Mouse (Mus musculus) limb, embryonic 13.5 days (tissue): ENCODE data around the gene Allc. TPM values are rescaled to one million over a fixed set of nuclear protein-coding genes. Genes with fewer than 3 reads are reported as not detected.
A peak's percentile ranks its signal among the peaks of the same experiment; 100 is the strongest.

Experiments used
- ATAC-seq: fragments of 200-750 bp; cut with Nextera tagmentation; 2 replicates; pipeline ENCODE4 v1.8.0; 2017; ENCODE audit warnings: low read depth, moderate number of reproducible peaks, moderate TSS enrichment; ENCODE audit not compliant: low FRiP score
- H3K27ac ChIP-seq: fragments of 300-500 bp; sonication (generic); 2 replicates; pipeline ENCODE4 v1.5.1; 2015; ENCODE audit warnings: inconsistent platforms, mild to moderate bottlenecking, moderate library complexity
- H3K27me3 ChIP-seq: fragments of 300-500 bp; sonication (generic); 2 replicates; pipeline ENCODE4 v1.6.1; 2015; ENCODE audit warnings: mild to moderate bottlenecking, inconsistent platforms
- H3K36me3 ChIP-seq: fragments of 300-500 bp; sonication (generic); 2 replicates; pipeline ENCODE4 v1.6.1; 2015; ENCODE audit warnings: inconsistent platforms, mild to moderate bottlenecking, moderate library complexity
- H3K4me1 ChIP-seq: fragments of 300-500 bp; sonication (generic); 2 replicates; pipeline ENCODE4 v1.6.1; 2015; ENCODE audit warnings: inconsistent platforms
- H3K4me2 ChIP-seq: fragments of 300-500 bp; sonication (generic); replicated peaks from 2 replicates; pipeline ENCODE4 v1.6.1; 2015; ENCODE audit warnings: inconsistent platforms, mild to moderate bottlenecking, moderate library complexity
- H3K4me3 ChIP-seq: fragments of 300-500 bp; sonication (generic); 2 replicates; pipeline ENCODE4 v1.5.1; 2015; ENCODE audit warnings: moderate library complexity, mild to moderate bottlenecking, inconsistent platforms
- H3K9ac ChIP-seq: fragments of 300-500 bp; sonication (generic); 2 replicates; pipeline ENCODE4 v1.6.1; 2015; ENCODE audit warnings: mild to moderate bottlenecking, inconsistent platforms
- H3K9me3 ChIP-seq: fragments of 300-500 bp; sonication (generic); 2 replicates; pipeline ENCODE4 v1.6.1; 2016; ENCODE audit warnings: inconsistent platforms
- WGBS: fragments of 180-500 bp; shearing (Covaris S2); methylation state at CpG from one replicate; pipeline ENCODE4 v1.1.7; 2015; 5-methylcytosine and 5-hydroxymethylcytosine counted together
- polyA plus RNA-seq: library from polyadenylated mRNA; unstranded; fragments of >200 nt; fragmentation: Nextera tagmentation; extraction: Ambion mirVana; gene quantifications from 2 replicates; pipeline ENCODE4 v1.2.1, GENCODE M21; 2015

The Allc gene
- polyA plus RNA-seq, 1 experiment from 2014 or later = not detected

GRCm38 (mm10) chr12:28607546-28608305, 25.4 kb upstream of the Allc start:
- H3K27ac ChIP-seq = no peak overlapping the region
- no peaks in the 10 kb centered on the region; the same call in 1 of the 2 replicates for H3K27me3 ChIP-seq
- H3K4me2 ChIP-seq = no peak overlapping the region
- H3K4me3 ChIP-seq = no peak overlapping the region
- peaks cover 9% of the 10 kb centered on the region; the same call in 1 of the 2 replicates for H3K4me1 ChIP-seq
- 50% methylated on average over 17 of the region's 17 CpGs for WGBS
- no peak overlapping the region for H3K9ac ChIP-seq
- no peak; the same call in 1 of the 2 replicates for ATAC-seq
- no peaks in the 10 kb centered on the region for H3K36me3 ChIP-seq
- no peaks in the 10 kb centered on the region for H3K9me3 ChIP-seq

GRCm38 (mm10) chr12:28603494-28603893, 21.2 kb upstream of the Allc start:
- no peak overlapping the region for H3K4me3 ChIP-seq
- H3K9ac ChIP-seq = no peak overlapping the region
- no peak for ATAC-seq
- H3K4me2 ChIP-seq = no peak overlapping the region
- no peak overlapping the region for H3K27ac ChIP-seq
- no peaks in the 10 kb centered on the region for H3K9me3 ChIP-seq
- no peaks in the 10 kb centered on the region for H3K36me3 ChIP-seq
- H3K4me1 ChIP-seq = peaks cover 9% of the 10 kb centered on the region; the same call in 1 of the 2 replicates
- H3K27me3 ChIP-seq = no peaks in the 10 kb centered on the region; the same call in 1 of the 2 replicates
- WGBS = 57% methylated on average over 1 of the region's 1 CpGs

GRCm38 (mm10) chr12:28602259-28602658, 19.9 kb upstream of the Allc start:
- no peaks in the 10 kb centered on the region; the same call in 1 of the 2 replicates for H3K27me3 ChIP-seq
- 23% methylated on average over 4 of the region's 4 CpGs for WGBS
- no peak overlapping the region for H3K9ac ChIP-seq
- no peaks in the 10 kb centered on the region for H3K9me3 ChIP-seq
- H3K4me1 ChIP-seq = no peaks in the 10 kb centered on the region
- no peak overlapping the region for H3K4me2 ChIP-seq
- no peak for ATAC-seq
- H3K4me3 ChIP-seq = no peak overlapping the region
- no peak overlapping the region for H3K27ac ChIP-seq
- no peaks in the 10 kb centered on the region for H3K36me3 ChIP-seq

GRCm38 (mm10) chr12:28598526-28598991, 16.2 kb upstream of the Allc start:
- Histone ChIP-seq H3K27ac (no peak overlapping the region), H3K4me1 (no peaks in the 10 kb centered on the region), H3K36me3 (no peaks in the 10 kb centered on the region), H3K9me3 (no peaks in the 10 kb centered on the region), H3K4me2 (no peak overlapping the region), H3K9ac (no peak overlapping the region), H3K27me3 (no peaks in the 10 kb centered on the region; the same call in 1 of the 2 replicates), H3K4me3 (no peak overlapping the region)
- 58% methylated on average over 2 of the region's 2 CpGs for WGBS
- no peak for ATAC-seq

- WGBS = 46% methylated on average over 3 of the region's 3 CpGs
- no peaks in the 10 kb centered on the region for H3K4me1 ChIP-seq
- H3K27ac ChIP-seq = no peak overlapping the region
- H3K4me2 ChIP-seq = no peak overlapping the region
- no peaks in the 10 kb centered on the region for H3K36me3 ChIP-seq
- no peak overlapping the region for H3K4me3 ChIP-seq
- H3K9ac ChIP-seq = no peak overlapping the region
- H3K27me3 ChIP-seq = no peaks in the 10 kb centered on the region; the same call in 1 of the 2 replicates
- no peak for ATAC-seq
- no peaks in the 10 kb centered on the region for H3K9me3 ChIP-seq
These were observed 15.8 kb upstream of the Allc start for GRCm38 (mm10) chr12:28598110-28598509.

GRCm38 (mm10) chr12:28597699-28598098, 15.4 kb upstream of the Allc start:
- H3K4me3 ChIP-seq = no peak overlapping the region
- H3K9ac ChIP-seq = no peak overlapping the region
- H3K27ac ChIP-seq = no peak overlapping the region
- no peaks in the 10 kb centered on the region; the same call in 1 of the 2 replicates for H3K27me3 ChIP-seq
- H3K4me1 ChIP-seq = no peaks in the 10 kb centered on the region
- H3K36me3 ChIP-seq = no peaks in the 10 kb centered on the region
- no peaks in the 10 kb centered on the region for H3K9me3 ChIP-seq
- no peak overlapping the region for H3K4me2 ChIP-seq
- ATAC-seq = no peak
- WGBS = 80% methylated on average over 9 of the region's 9 CpGs

GRCm38 (mm10) chr12:28596851-28597250, 14.5 kb upstream of the Allc start:
- no peak for ATAC-seq
- no peak overlapping the region for H3K9ac ChIP-seq
- H3K9me3 ChIP-seq = no peaks in the 10 kb centered on the region
- H3K27ac ChIP-seq = no peak overlapping the region
- H3K36me3 ChIP-seq = no peaks in the 10 kb centered on the region
- no peak overlapping the region for H3K4me2 ChIP-seq
- no peaks in the 10 kb centered on the region for H3K27me3 ChIP-seq
- no peak overlapping the region for H3K4me3 ChIP-seq
- no peaks in the 10 kb centered on the region for H3K4me1 ChIP-seq

- no peak for ATAC-seq
- Histone ChIP-seq H3K27ac (no peak overlapping the region), H3K4me3 (no peak overlapping the region), H3K9me3 (no peaks in the 10 kb centered on the region), H3K4me1 (0 out of 2 replicates have a peak, but pooled peaks cover 5% of the 10 kb centered on the region), H3K36me3 (no peaks in the 10 kb centered on the region), H3K9ac (no peak overlapping the region), H3K4me2 (no peak overlapping the region), H3K27me3 (peaks cover 29% of the 10 kb centered on the region; the same call in 1 of the 2 replicates)
- WGBS = 48% methylated on average over 13 of the region's 13 CpGs
These were observed 8.1 kb upstream of the Allc start for GRCm38 (mm10) chr12:28590428-28590827.

GRCm38 (mm10) chr12:28589090-28589868, 7.0 kb upstream of the Allc start:
- ATAC-seq = peak; percentile 90
- Histone ChIP-seq H3K4me2 (peak overlapping the region; percentile 68), H3K27ac (no peak overlapping the region), H3K4me3 (peak overlapping the region; percentile 52), H3K27me3 (peaks cover 29% of the 10 kb centered on the region; the same call in 1 of the 2 replicates), H3K9me3 (no peaks in the 10 kb centered on the region), H3K9ac (peak overlapping the region; percentile 63), H3K4me1 (0 out of 2 replicates have a peak, but pooled peaks cover 5% of the 10 kb centered on the region), H3K36me3 (no peaks in the 10 kb centered on the region)
- 9% methylated on average over 24 of the region's 24 CpGs for WGBS

- Histone ChIP-seq H3K4me3 (no peak overlapping the region), H3K4me1 (0 out of 2 replicates have a peak, but pooled peaks cover 5% of the 10 kb centered on the region), H3K9me3 (no peaks in the 10 kb centered on the region), H3K9ac (no peak overlapping the region), H3K36me3 (no peaks in the 10 kb centered on the region), H3K27me3 (peaks cover 29% of the 10 kb centered on the region; the same call in 1 of the 2 replicates), H3K27ac (no peak overlapping the region), H3K4me2 (no peak overlapping the region)
- no peak for ATAC-seq
- 81% methylated on average over 6 of the region's 6 CpGs for WGBS
These were observed 5.6 kb upstream of the Allc start for GRCm38 (mm10) chr12:28587949-28588348.

GRCm38 (mm10) chr12:28584036-28584435, 1.7 kb upstream of the Allc start:
- no peak for ATAC-seq
- H3K36me3 ChIP-seq = no peaks in the 10 kb centered on the region
- H3K4me3 ChIP-seq = no peak overlapping the region
- H3K27ac ChIP-seq = no peak overlapping the region
- no peaks in the 10 kb centered on the region for H3K4me1 ChIP-seq
- peaks cover 12% of the 10 kb centered on the region; the same call in 1 of the 2 replicates for H3K27me3 ChIP-seq
- 55% methylated on average over 3 of the region's 3 CpGs for WGBS
- no peak overlapping the region for H3K4me2 ChIP-seq
- no peaks in the 10 kb centered on the region for H3K9me3 ChIP-seq
- no peak overlapping the region for H3K9ac ChIP-seq

- no peak overlapping the region for H3K4me3 ChIP-seq
- ATAC-seq = no peak
- H3K36me3 ChIP-seq = no peaks in the 10 kb centered on the region
- no peak overlapping the region for H3K4me2 ChIP-seq
- no peak overlapping the region for H3K27ac ChIP-seq
- H3K9me3 ChIP-seq = no peaks in the 10 kb centered on the region
- 0 out of 2 replicates have a peak, but pooled peaks cover 5% of the 10 kb centered on the region for H3K4me1 ChIP-seq
- no peak overlapping the region for H3K9ac ChIP-seq
- no peaks in the 10 kb centered on the region for H3K27me3 ChIP-seq
- WGBS = 33% methylated on average over 4 of the region's 4 CpGs
These were observed 3.2 kb downstream of the Allc start for GRCm38 (mm10) chr12:28579132-28579531.
